Mouse (Mus musculus): ENCODE measurements at regions not wholly inside any gene's neighbourhood (a gene's known extent, or its start where the extent isn't known, plus 50 kb on each side); places are given as distances from the start of the nearest gene placed in this dataset.

- no peak for DNase-seq (ENCODE audit: low read depth, low spot score)
Observed at GRCm38 (mm10) chr3:53969000-53969641, 105.5 kb upstream of the Ufm1 start.

- no peak for DNase-seq (ENCODE audit: low read depth, low spot score)
Observed at GRCm38 (mm10) chr3:53965142-53965541, 101.5 kb upstream of the Ufm1 start.

- DNase-seq (ENCODE audit: low read depth, low spot score), result no peak
Observed at GRCm38 (mm10) chr3:53953801-53954200, 90.2 kb upstream of the Ufm1 start.

GRCm38 (mm10) chr3:53939684-53940189, 76.1 kb upstream of the Ufm1 start:
- DNase-seq (ENCODE audit: low read depth, low spot score), result no peak

- DNase-seq (ENCODE audit: low read depth, low spot score), result peak; percentile 39
Observed at GRCm38 (mm10) chr3:53931745-53932144, 68.1 kb upstream of the Ufm1 start.

GRCm38 (mm10) chr3:53919941-53920340, 56.3 kb upstream of the Ufm1 start:
- DNase-seq (ENCODE audit: low read depth, low spot score), result peak; percentile 42

- DNase-seq (ENCODE audit: low read depth, low spot score), result no peak
Observed at GRCm38 (mm10) chr3:53919541-53919940, 55.9 kb upstream of the Ufm1 start.

GRCm38 (mm10) chr3:53917960-53918359, 54.3 kb upstream of the Ufm1 start:
- no peak for DNase-seq (ENCODE audit: low read depth, low spot score)

- DNase-seq (ENCODE audit: low read depth, low spot score), result no peak
Observed at GRCm38 (mm10) chr3:53913984-53914669, 50.5 kb upstream of the Ufm1 start.

Measured in telencephalon, adult 2 months (tissue).